Mouse (Mus musculus) frontal cortex, postnatal 14 days (tissue): ENCODE data around the gene Uhrf1bp1.

Experiments
- DNase-seq, 2 experiments: peaks; one replicate each; pipeline ENCODE4 v3.0.0; 2022; ENCODE audit warnings: low spot score in 2 of 2

Uhrf1bp1 gene

DNA sequence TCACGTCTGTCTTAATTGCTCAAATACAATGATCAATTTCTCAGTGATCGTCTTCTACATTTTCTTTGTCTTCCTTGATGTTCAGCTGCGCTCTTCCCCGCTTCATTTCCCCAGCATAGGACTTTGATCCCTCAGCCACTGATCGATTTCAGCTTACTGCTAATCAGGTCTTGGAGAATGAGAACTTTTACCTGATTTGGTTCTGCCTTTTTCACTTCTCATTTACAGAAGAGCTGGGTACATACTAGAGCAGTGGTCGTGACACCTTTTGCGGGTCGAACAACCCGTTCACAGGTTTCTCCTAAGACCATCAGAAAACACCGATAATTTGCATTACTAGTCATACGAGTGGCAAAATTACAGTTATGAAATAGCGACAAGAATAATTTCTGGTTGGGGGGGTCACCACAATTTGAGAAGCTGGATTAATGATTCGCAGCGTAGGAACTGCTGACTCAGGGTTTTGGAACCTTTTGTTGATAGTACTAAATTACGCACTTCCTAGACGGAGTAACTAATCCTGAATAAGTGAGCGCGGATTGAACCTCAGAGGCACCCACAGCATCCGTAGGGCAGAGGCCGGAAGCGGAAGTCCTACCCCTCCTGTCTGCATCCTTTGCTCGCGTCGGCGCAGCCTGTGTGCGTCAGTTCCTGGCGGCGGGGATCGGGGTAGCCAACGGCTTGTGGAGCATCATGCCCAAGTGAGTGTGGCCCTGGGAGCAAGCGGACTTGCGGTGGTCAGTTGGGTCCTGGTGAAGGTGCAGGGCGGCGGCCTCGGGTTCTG is 16.6 kb upstream of the Uhrf1bp1 start:
- peak; percentile 92 to 94 for DNase-seq

DNA sequence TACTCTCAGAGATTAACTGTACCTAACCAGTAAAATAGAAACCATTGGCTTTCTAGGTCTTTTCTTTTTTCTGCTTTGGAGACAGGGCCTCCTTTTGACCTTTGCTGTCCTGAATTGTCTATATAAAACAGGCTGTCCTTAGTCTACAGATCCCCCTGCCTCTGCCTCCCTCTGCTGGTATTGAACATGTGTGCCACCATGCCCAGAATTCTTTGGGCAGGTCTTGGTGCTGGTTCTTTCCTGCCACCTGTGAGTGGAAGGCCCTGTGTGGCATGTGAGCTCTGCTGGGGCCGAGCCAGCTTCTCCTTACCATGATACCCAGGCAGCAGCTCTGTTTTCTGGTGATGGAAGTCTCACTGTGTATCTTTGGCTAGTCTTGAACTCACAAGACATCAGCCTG is 7.9 kb upstream of the Uhrf1bp1 start:
- DNase-seq = no peak

DNA sequence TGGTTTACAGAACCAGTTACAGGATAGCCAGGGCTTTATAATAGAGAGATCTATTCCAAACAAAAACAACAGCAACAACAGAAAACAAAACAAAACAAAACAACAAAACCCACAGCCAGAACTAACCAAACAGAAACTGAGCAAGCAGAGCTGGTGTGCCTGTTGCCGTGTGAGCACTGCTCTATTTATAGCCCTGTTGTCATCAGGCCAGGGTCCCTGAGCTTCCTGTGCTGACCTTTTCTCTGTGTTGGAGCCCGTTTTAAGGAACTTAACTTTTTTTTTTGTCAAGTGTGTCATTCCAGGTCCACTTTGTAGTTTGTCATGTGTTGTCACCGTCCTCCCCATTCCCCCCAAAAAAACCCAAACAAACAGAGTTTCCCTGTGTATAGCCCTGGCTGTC is 5.2 kb upstream of the Uhrf1bp1 start:
- no peak for DNase-seq

GRCm38 (mm10) chr17:27856798-27857648 is 782 bp downstream of the Uhrf1bp1 start:
- DNase-seq = peak in 1 of 2 experiments; percentile 41

- no peak for DNase-seq
Observed at GRCm38 (mm10) chr17:27857649-27858475, 1.6 kb downstream of the Uhrf1bp1 start.

DNA sequence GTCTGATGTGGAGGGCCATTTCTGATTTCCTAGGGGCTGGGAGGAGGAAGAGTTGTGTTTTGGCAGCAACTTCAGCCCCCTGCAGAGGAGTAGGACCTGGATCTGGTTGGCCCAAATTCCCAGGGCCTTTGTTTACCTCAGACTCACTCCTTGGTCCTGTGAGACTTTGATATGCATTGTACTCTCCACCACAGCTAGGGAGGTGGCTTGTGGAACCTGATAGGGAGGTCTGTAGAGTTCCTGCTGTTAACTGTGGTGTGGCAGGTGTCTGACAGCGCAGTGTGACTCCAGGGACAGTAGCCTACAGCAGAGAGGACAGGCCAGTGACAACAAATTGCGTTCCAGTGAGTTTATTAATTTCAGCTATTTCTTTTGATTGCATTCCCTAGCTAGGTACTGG is 2.9 kb downstream of the Uhrf1bp1 start:
- no peak for DNase-seq

- no peak for DNase-seq
Observed at GRCm38 (mm10) chr17:27865461-27865860, 9.2 kb downstream of the Uhrf1bp1 start.

DNA sequence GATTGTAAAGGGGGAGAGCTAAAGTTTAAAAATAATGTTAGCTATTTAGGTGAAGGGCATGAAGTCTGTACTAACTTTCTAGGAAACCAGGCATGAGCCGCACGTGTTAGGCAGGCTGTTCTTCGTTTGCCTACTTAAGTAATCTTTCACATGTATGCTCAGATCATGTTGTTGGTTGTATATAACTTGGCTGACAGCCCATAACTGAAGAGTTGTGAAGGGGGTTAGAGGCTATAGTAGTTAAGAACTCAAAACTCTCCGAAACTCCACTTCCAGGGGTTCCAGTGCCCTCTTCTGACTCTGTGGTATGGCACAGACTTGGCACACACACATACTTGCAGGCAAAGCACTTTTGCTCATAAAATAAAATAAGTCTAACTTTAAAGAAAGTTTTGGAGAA is 10.5 kb downstream of the Uhrf1bp1 start:
- no peak for DNase-seq

DNA sequence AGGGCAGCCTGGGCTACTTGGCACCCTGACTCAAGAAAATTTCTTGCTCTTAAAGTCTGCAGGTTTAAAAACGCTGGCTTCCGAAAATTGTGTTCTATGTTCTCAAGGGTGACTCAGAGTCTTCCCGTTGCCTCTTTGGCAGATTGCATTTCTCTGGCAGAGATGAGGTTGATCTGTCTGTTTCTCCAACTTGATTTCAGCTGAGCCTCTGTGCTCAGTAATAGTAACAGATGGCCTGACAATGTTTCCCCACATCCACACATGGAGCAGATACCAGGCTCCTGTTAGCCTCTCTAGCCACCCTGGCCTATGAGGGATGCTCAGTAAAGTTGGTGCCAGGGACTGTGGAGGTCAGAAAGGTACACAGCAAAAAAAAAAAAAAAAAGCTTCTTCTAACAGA is 15.6 kb downstream of the Uhrf1bp1 start:
- DNase-seq = no peak

DNA sequence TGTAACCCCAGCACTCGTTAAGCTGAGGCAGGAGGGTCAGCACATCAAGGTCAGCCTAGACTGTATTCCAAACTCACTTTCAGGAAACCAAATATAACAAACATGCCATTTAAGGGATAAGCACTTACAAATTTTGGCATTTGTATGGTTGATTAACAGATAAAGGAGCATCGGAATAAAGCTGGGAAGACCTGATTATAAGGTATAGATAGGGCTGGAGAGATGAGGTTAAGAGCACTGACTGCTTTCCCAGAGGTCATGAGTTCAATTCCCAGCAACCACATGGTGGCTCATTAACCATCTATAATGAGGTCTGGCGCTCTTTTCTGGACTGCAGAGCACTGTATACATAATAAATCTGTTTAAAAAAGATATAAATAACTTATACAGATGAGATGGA is 17.3 kb downstream of the Uhrf1bp1 start:
- DNase-seq = no peak

DNA sequence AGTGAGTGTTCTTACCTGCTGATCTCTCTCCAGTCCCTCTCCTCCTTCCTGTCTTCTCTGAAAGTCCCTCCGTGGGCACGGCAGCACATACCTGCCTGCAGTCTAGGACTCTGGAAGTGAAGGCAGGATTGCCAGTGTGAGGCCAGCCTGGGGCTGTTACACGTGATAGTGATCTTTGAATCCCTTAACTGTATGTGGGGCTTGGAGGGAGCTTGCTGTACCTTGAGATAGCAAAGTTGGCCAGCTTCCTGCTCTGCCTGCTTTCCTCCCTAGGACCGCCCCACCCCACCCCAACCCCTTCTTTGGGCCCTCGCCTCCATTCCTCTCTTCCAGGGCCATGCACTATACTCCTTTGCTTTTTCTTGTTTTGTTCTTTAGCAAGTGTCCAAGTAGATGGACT is 18.3 kb downstream of the Uhrf1bp1 start:
- no peak for DNase-seq

- DNase-seq = no peak
Observed at GRCm38 (mm10) chr17:27881518-27881917, 25.3 kb downstream of the Uhrf1bp1 start.

DNA sequence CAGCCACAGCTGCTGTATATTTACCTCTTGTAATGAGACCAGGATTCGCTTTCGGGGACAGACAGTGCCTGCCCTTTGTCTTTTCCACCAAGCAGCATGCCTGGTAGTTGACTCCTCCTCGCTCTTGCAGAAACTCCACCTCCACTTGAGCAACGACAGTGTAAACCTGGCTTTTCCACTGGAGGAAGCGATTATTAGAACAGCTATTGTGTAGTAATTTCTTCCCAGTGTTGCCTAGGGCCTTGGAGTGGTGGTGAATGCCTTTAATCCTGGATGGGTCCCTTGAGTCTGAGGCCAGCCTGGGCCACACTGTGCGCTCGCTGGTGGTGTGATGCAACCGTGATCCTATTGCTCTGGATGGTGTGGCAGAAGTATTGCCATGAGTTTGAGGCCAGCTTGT is 26.9 kb downstream of the Uhrf1bp1 start:
- DNase-seq = no peak

DNA sequence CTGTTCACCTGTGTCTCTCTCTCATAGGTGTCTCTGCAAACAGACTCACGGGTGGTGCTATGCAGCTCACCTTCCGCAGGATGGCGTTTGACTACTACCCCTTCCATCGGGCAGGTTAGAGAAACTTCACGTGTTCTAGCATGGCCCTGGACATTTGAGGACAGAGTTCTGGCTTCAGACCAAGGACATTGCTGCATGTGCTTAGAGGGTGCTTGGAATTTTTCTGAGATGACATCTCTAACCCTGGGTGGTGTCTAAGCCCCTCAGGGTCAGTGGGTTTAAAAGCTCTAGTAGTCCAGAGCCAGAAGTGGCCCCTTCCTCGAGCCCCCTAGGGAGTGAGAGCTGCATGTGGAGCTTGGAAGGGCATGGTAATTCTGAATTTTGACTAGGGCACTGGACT is 27.8 kb downstream of the Uhrf1bp1 start:
- DNase-seq = no peak

- no peak for DNase-seq
Observed at GRCm38 (mm10) chr17:27886499-27887210, 30.4 kb downstream of the Uhrf1bp1 start.

DNA sequence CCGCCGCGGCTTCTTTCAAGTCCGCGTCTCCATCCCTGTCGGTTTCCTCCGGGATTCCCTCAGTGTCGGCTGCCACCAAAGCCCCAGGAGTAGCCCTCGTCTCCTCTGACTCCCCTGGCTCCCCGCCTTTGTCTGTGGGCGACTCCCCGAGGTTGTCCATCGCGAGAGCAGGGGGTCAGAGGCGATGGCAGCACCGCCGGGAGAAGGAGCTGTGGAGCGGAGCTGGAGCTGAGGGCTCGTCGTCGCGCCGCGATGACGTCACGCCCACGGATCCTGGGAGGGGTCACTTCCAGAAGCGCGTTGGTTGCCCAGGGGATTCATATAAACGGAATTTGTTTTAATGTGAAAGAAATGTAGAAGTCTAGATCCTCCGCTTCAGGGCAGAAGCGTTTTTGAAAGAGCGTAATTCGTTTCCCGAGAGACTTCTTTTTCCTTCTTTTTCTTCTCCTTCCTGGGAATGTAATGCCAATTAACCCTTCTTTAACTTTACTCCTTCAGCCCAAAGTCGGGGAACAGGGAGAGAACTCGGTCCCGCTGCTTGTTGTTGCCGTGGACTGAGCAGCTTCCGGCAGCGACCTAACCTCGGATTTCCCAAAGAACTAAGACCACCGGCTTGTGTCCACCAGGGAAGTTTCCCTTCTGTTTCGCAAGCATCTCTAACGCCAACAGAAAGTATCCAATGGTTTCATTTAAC is 51.4 kb downstream of the Uhrf1bp1 start:
- peak; percentile 87 to 92 for DNase-seq

DNA sequence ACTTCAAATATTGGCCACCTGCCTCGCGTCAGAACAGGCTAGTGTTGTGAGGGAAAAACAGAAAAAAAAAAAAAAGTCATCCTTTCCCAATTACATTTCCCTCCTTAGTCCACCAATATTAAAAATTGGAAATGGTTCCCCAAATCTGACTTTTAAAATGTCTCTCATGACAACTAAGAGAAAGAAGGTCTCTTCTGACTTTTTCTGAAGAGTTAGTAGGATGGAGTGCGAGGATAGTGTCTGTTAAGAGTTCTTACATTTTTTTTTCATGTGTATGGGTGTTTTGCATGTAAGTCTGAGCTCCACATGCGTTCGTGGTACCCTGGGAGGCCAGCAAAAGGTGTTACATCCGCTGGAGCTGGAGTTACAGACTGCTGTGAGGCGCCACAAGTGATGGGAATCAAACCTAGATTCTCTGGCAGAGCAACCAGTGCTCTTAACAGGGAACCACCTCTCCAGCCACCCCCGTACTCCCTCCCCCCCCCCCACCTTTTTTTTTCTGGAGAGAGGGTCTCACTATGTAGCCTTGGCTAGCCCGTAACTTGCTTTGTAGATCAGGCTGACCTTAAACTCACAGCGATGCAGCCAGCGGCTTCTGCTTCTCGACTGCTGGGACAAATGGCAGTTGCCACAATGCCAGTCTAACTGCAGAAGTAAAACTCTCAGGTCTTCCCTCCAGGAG is 52.1 kb downstream of the Uhrf1bp1 start:
- DNase-seq = no peak

- peak; percentile 57 to 73 for DNase-seq
Observed at GRCm38 (mm10) chr17:27908888-27909621, 52.8 kb downstream of the Uhrf1bp1 start, which contains the start of gene Anks1. Anks1 (plus strand) TSS chr17:27909306.
